Mouse (Mus musculus) urinary bladder, postnatal 10 days (tissue): ENCODE measurements at regions not wholly inside any gene's neighbourhood (a gene's known extent, or its start where the extent isn't known, plus 50 kb on each side); places are given as distances from the start of the nearest gene placed in this dataset.
A peak's percentile ranks its signal among the peaks of the same experiment; 100 is the strongest.

Experiments
- DNase-seq: peaks from one replicate; pipeline ENCODE4 v3.0.0; 2022; ENCODE audit warnings: low spot score

DNA sequence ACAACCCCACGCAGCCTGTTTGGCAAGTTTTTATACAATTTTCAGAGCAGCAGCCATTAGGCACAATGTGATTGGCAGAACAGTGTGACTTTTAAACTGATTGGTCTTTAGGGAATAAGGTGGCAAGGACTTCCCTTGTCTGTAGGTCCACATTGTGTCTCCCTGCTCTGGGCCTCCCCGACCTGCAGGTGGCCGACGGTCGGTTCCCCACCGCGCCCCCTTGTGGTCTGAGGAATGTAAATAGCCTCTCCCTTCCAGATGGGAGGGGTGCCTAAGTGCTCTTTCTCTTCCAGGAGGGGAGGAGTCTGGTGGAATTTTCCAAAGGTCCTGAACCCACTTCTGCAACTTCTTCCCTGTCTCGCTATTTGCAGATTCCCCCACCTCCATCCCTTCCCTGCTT lies 52.5 kb upstream of the Prr5 start:
- DNase-seq = peak; percentile 49

DNA sequence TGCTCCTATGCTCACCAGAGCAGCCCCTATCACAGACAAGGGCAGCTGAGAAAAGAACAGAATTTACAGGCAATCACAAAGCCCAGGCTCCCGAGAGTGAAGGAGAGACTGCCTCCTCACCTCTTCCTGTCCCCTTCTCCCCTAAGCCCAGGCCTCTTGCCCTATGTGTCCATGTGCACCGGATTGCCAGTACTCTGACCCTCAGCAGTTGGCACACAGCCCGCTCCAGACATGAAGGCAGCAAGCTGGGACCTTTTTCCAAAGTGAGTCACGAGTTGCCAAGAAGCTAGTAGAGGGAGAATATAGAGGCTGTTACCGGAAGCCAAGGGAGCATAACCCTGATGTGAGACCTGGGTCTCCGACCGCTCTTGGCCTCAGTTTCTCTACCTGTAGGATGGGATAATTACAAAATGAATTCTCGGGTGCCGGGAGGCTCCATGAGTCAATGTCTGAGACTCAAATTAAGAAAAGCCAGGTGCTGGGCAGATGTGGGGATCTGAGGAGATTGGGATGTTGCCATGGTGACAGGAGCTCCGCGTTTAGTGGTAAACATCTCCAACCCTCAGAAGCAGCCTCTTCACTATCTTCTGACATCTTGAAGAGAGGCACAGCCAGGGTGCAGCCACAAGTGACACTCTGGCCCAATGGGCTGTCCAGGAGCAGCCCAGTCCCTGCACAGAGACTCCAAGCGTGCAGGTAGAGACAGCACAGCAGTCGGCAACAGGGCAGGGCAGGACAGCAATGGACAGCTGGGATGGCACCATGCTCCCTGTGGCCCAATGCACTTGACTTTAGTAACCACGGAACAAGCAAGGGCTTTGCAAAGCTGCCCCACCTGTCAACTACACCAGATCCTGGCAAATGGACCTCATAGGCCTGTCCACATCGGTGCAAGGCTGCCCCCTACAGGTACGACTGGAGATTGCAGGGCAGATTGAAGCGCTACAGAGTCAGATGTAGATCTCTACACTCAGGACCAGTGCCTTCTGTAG lies 55.6 kb upstream of the Prr5 start:
- peak; percentile 79 for DNase-seq

DNA sequence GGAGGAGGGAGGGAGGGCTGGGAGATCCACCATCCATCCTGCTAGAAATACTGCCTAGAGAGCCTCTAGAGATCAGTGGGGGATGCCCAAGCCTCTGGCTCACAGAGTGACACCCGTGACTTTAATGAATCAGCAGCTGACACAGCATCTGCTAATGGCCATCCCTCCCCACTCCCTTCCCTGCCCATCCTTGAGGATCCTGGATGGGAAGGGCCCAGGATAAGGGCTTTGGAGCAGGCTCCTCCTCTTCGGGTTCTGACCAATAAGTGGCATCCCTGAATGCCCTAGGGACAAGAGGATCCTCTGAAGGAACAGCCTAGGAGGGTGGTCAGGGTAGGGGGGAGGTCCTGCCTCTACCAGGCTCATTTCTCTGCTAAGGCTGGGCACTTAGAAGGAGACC lies 55.3 kb upstream of the Rtl6 start:
- no peak for DNase-seq

DNA sequence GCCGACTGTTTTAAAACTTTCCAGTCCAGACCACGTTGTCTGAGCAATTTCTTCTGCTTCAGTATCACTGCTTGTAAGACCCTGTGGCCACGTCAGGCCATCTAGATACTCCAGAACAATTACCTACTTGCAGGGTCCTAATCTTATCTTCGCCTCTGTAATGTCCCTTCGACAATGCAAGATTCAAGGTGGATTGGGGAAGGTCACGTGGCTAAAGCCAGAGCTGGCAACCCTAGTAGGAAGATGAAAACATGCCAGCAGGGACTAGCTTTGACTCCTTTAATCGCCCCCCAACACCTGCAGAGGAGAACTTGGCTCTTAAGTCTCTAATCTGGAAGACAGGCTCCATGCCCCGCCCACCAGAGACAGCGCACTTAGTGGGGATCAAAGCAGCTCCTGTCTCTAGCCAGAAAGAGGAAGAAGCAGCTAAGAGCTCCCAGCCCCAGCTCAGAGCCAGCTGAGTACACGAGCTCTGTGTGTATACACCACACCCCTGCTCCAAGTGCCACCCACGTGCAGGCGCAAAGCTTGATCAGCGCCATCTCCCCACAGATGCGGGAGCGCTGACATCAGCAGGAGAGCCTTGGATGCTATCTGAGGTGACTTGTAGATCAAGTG lies 52.3 kb upstream of the Rtl6 start:
- no peak for DNase-seq

GRCm38 (mm10) chr15:84609063-84609462 lies 51.4 kb upstream of the Rtl6 start:
- no peak for DNase-seq
